Mouse (Mus musculus): Measurements from ENCODE around the gene Defb23. TPM values are rescaled to one million over a fixed set of nuclear protein-coding genes. Genes with fewer than 3 reads are reported as not detected.

Defb23 gene
- polyA plus RNA-seq (2014; fragmentation: Nextera tagmentation; extraction: Ambion mirVana), result not detected in 2 replicates

GRCm38 (mm10) chr2:152464570-152465150 lies at the start of gene Defb23:
Defb23 (minus strand) TSS chr2:152464620.
- Histone ChIP-seq H3K4me3 (ENCODE audit: control insufficient read depth in 1 of 2, insufficient read depth in 1 of 2, low read depth in 1 of 2, low read length in 2 of 2) (no peak within 1 kb of the TSS), H3K4me2 (ENCODE audit: low read length) (no peak within 1 kb of the TSS), H3K9me3 (ENCODE audit: control insufficient read depth, low read length) (peaks cover 3% of the 10 kb centered on the region; the same call in 1 of the 2 replicates), H3K27me3 (ENCODE audit: control insufficient read depth, insufficient read depth, low read length) (no peaks in the 10 kb centered on the region), H3K27ac (replicated peaks in 1 of 2; ENCODE audit: control insufficient read depth in 1 of 2, insufficient read depth in 1 of 2, low read depth in 2 of 2, low read length in 2 of 2) (no peak within 1 kb of the TSS), H3K36me3 (ENCODE audit: control insufficient read depth, insufficient read depth, low read length) (no peaks in the 10 kb centered on the region), H3K4me1 (ENCODE audit: control insufficient read depth in 2 of 2, insufficient read depth in 2 of 2, low read length in 2 of 2) (no peaks in the 10 kb centered on the region), H3K9ac (ENCODE audit: low read length) (no peak within 1 kb of the TSS)
- no peak for ATAC-seq (ENCODE audit: insufficient number of reproducible peaks, insufficient read depth, low FRiP score, low read depth)
- 87% methylated on average over 3 of the region's 3 CpGs for WGBS

- Histone ChIP-seq H3K9ac (ENCODE audit: low read length) (no peak within 1 kb of the TSS), H3K4me2 (ENCODE audit: low read length) (no peak within 1 kb of the TSS), H3K36me3 (ENCODE audit: control insufficient read depth, insufficient read depth, low read length) (no peaks in the 10 kb centered on the region), H3K27me3 (ENCODE audit: control insufficient read depth, insufficient read depth, low read length) (no peaks in the 10 kb centered on the region), H3K4me3 (ENCODE audit: control insufficient read depth in 1 of 2, insufficient read depth in 1 of 2, low read depth in 1 of 2, low read length in 2 of 2) (no peak within 1 kb of the TSS), H3K9me3 (ENCODE audit: control insufficient read depth, low read length) (no peaks in the 10 kb centered on the region), H3K4me1 (ENCODE audit: control insufficient read depth in 2 of 2, insufficient read depth in 2 of 2, low read length in 2 of 2) (no peaks in the 10 kb centered on the region), H3K27ac (replicated peaks in 1 of 2; ENCODE audit: control insufficient read depth in 1 of 2, insufficient read depth in 1 of 2, low read depth in 2 of 2, low read length in 2 of 2) (no peak within 1 kb of the TSS)
- no peak for ATAC-seq (ENCODE audit: insufficient number of reproducible peaks, insufficient read depth, low FRiP score, low read depth)
- WGBS, result 84% methylated on average over 1 of the region's 1 CpGs
Observed at GRCm38 (mm10) chr2:152511592-152511991, 47.2 kb upstream of the Defb23 start, which contains the start of gene Defb26. Defb26 (minus strand) TSS chr2:152511692.

- H3K4me1 ChIP-seq (ENCODE audit: control insufficient read depth in 2 of 2, insufficient read depth in 2 of 2, low read length in 2 of 2), result peaks cover 3% of the 10 kb centered on the region in 2 experiments; a peak in 2 of 4 replicates
- no peak overlapping the region for H3K4me2 ChIP-seq (ENCODE audit: low read length)
- H3K4me3 ChIP-seq (ENCODE audit: control insufficient read depth in 1 of 2, insufficient read depth in 1 of 2, low read depth in 1 of 2, low read length in 2 of 2), result no peak overlapping the region
- no peaks in the 10 kb centered on the region for H3K36me3 ChIP-seq (ENCODE audit: control insufficient read depth, insufficient read depth, low read length)
- H3K27me3 ChIP-seq (ENCODE audit: control insufficient read depth, insufficient read depth, low read length), result no peaks in the 10 kb centered on the region
- no peak for ATAC-seq (ENCODE audit: insufficient number of reproducible peaks, insufficient read depth, low FRiP score, low read depth)
- H3K9ac ChIP-seq (ENCODE audit: low read length), result no peak overlapping the region
- 77% methylated on average over 2 of the region's 2 CpGs for WGBS
- H3K27ac ChIP-seq (replicated peaks in 1 of 2; ENCODE audit: control insufficient read depth in 1 of 2, insufficient read depth in 1 of 2, low read depth in 2 of 2, low read length in 2 of 2), result no peak overlapping the region
- H3K9me3 ChIP-seq (ENCODE audit: control insufficient read depth, low read length), result no peaks in the 10 kb centered on the region
Observed at GRCm38 (mm10) chr2:152503950-152504349, 39.5 kb upstream of the Defb23 start.

GRCm38 (mm10) chr2:152500863-152501229 lies 36.4 kb upstream of the Defb23 start:
- no peak overlapping the region for H3K9ac ChIP-seq (ENCODE audit: low read length)
- H3K36me3 ChIP-seq (ENCODE audit: control insufficient read depth, insufficient read depth, low read length), result no peaks in the 10 kb centered on the region
- no peaks in the 10 kb centered on the region for H3K27me3 ChIP-seq (ENCODE audit: control insufficient read depth, insufficient read depth, low read length)
- no peak overlapping the region for H3K4me2 ChIP-seq (ENCODE audit: low read length)
- no peaks in the 10 kb centered on the region for H3K9me3 ChIP-seq (ENCODE audit: control insufficient read depth, low read length)
- 76% methylated on average over 6 of the region's 6 CpGs for WGBS
- H3K4me3 ChIP-seq (ENCODE audit: control insufficient read depth in 1 of 2, insufficient read depth in 1 of 2, low read depth in 1 of 2, low read length in 2 of 2), result no peak overlapping the region
- no peak for ATAC-seq (ENCODE audit: insufficient number of reproducible peaks, insufficient read depth, low FRiP score, low read depth)
- H3K4me1 ChIP-seq (ENCODE audit: control insufficient read depth in 2 of 2, insufficient read depth in 2 of 2, low read length in 2 of 2), result peaks cover 3% of the 10 kb centered on the region in 2 experiments; a peak in 2 of 4 replicates
- no peak overlapping the region for H3K27ac ChIP-seq (replicated peaks in 1 of 2; ENCODE audit: control insufficient read depth in 1 of 2, insufficient read depth in 1 of 2, low read depth in 2 of 2, low read length in 2 of 2)

GRCm38 (mm10) chr2:152500204-152500862 lies 35.9 kb upstream of the Defb23 start:
- Histone ChIP-seq H3K27me3 (ENCODE audit: control insufficient read depth, insufficient read depth, low read length) (no peaks in the 10 kb centered on the region), H3K4me1 (ENCODE audit: control insufficient read depth in 2 of 2, insufficient read depth in 2 of 2, low read length in 2 of 2) (peaks cover 3% of the 10 kb centered on the region in 2 experiments; a peak in 2 of 4 replicates), H3K4me3 (ENCODE audit: control insufficient read depth in 1 of 2, insufficient read depth in 1 of 2, low read depth in 1 of 2, low read length in 2 of 2) (no peak overlapping the region), H3K4me2 (ENCODE audit: low read length) (no peak overlapping the region), H3K9ac (ENCODE audit: low read length) (no peak overlapping the region), H3K36me3 (ENCODE audit: control insufficient read depth, insufficient read depth, low read length) (no peaks in the 10 kb centered on the region), H3K27ac (replicated peaks in 1 of 2; ENCODE audit: control insufficient read depth in 1 of 2, insufficient read depth in 1 of 2, low read depth in 2 of 2, low read length in 2 of 2) (no peak overlapping the region), H3K9me3 (ENCODE audit: control insufficient read depth, low read length) (no peaks in the 10 kb centered on the region)
- ATAC-seq (ENCODE audit: insufficient number of reproducible peaks, insufficient read depth, low FRiP score, low read depth), result no peak
- WGBS, result 36% methylated on average over 7 of the region's 7 CpGs

GRCm38 (mm10) chr2:152498020-152498419 lies 33.6 kb upstream of the Defb23 start:
- no peaks in the 10 kb centered on the region for H3K9me3 ChIP-seq (ENCODE audit: control insufficient read depth, low read length)
- WGBS, result 71% methylated on average over 6 of the region's 6 CpGs
- ATAC-seq (ENCODE audit: insufficient number of reproducible peaks, insufficient read depth, low FRiP score, low read depth), result no peak
- peaks cover 3% of the 10 kb centered on the region in 2 experiments; a peak in 2 of 4 replicates for H3K4me1 ChIP-seq (ENCODE audit: control insufficient read depth in 2 of 2, insufficient read depth in 2 of 2, low read length in 2 of 2)
- no peaks in the 10 kb centered on the region for H3K27me3 ChIP-seq (ENCODE audit: control insufficient read depth, insufficient read depth, low read length)
- H3K36me3 ChIP-seq (ENCODE audit: control insufficient read depth, insufficient read depth, low read length), result no peaks in the 10 kb centered on the region
- H3K9ac ChIP-seq (ENCODE audit: low read length), result no peak overlapping the region
- no peak overlapping the region for H3K4me2 ChIP-seq (ENCODE audit: low read length)
- no peak overlapping the region for H3K27ac ChIP-seq (replicated peaks in 1 of 2; ENCODE audit: control insufficient read depth in 1 of 2, insufficient read depth in 1 of 2, low read depth in 2 of 2, low read length in 2 of 2)
- H3K4me3 ChIP-seq (ENCODE audit: control insufficient read depth in 1 of 2, insufficient read depth in 1 of 2, low read depth in 1 of 2, low read length in 2 of 2), result no peak overlapping the region

GRCm38 (mm10) chr2:152493151-152493550 lies 28.7 kb upstream of the Defb23 start:
- Histone ChIP-seq H3K9me3 (ENCODE audit: control insufficient read depth, low read length) (no peaks in the 10 kb centered on the region), H3K4me2 (ENCODE audit: low read length) (no peak overlapping the region), H3K27me3 (ENCODE audit: control insufficient read depth, insufficient read depth, low read length) (no peaks in the 10 kb centered on the region), H3K27ac (replicated peaks in 1 of 2; ENCODE audit: control insufficient read depth in 1 of 2, insufficient read depth in 1 of 2, low read depth in 2 of 2, low read length in 2 of 2) (no peak overlapping the region), H3K4me1 (ENCODE audit: control insufficient read depth in 2 of 2, insufficient read depth in 2 of 2, low read length in 2 of 2) (no peaks in the 10 kb centered on the region), H3K36me3 (ENCODE audit: control insufficient read depth, insufficient read depth, low read length) (no peaks in the 10 kb centered on the region), H3K4me3 (ENCODE audit: control insufficient read depth in 1 of 2, insufficient read depth in 1 of 2, low read depth in 1 of 2, low read length in 2 of 2) (no peak overlapping the region), H3K9ac (ENCODE audit: low read length) (no peak overlapping the region)
- ATAC-seq (ENCODE audit: insufficient number of reproducible peaks, insufficient read depth, low FRiP score, low read depth), result no peak
- WGBS, result 77% methylated on average over 6 of the region's 6 CpGs

All from heart, embryonic 14.5 days (tissue).